25 mouse cellular contexts compared by ENCODE assay signal in genomic region chr12:89333486-89333885, GRCm38 (mm10).
"Had no signal": no experiment of that assay in that cellular context is flagged by ENCODE, and none has a peak within 500 bp of the region (broad histone marks: within the 10 kb centered on the region; RNA-seq: fewer than 3 reads in every experiment).

No protein-coding gene starts in this region.

- H3K27ac ChIP-seq: heart, adult 2 months; heart, embryonic 13.5 days; heart, embryonic 15.5 days; hindbrain, embryonic 13.5 days; hindbrain, embryonic 15.5 days; hindbrain, postnatal 0 days; kidney, embryonic 15.5 days; kidney, postnatal 0 days; limb, embryonic 13.5 days; limb, embryonic 15.5 days; liver, embryonic 12.5 days; liver, embryonic 14.5 days had no signal

- H3K4me3 ChIP-seq: heart, adult 2 months; heart, embryonic 13.5 days; heart, embryonic 15.5 days; hindbrain, embryonic 13.5 days; hindbrain, embryonic 15.5 days; kidney, embryonic 15.5 days; limb, embryonic 13.5 days; limb, embryonic 15.5 days; liver, embryonic 12.5 days had no signal

- DNase-seq: gastrocnemius, postnatal 14 days; gastrocnemius, postnatal 36 days; heart, adult 11 months; heart, adult 2 months; heart, postnatal 14 days; heart, postnatal 36 days; kidney, adult 11 months; kidney, adult 2 months; kidney, adult 9 months; kidney, postnatal 14 days; kidney, postnatal 36 days; layer of hippocampus, adult 9-11 months; layer of hippocampus, postnatal 36 days; left cerebral cortex, postnatal 4 days had no signal
